Comparison of ENCODE assay signal across 29 mouse cellular contexts in genomic region chr5:30152413-30152812, GRCm38 (mm10). TPM values are rescaled to one million over a fixed set of nuclear protein-coding genes. Genes with fewer than 3 reads are reported as not detected.
DNase-seq lines count a peak whose midpoint lies in the region; ATAC-seq and TF ChIP-seq lines count a peak whose summit lies in the region.
"Had no signal": no experiment of that assay in that cellular context is flagged by ENCODE, and none has a peak within 500 bp of the region (broad histone marks: within the 10 kb centered on the region; RNA-seq: fewer than 3 reads in every experiment).

No protein-coding gene starts in this region.

- H3K4me2 ChIP-seq in heart, embryonic 16.5 days (ENCODE audit: low read depth, low read length): peak overlapping the region; percentile 50
- H3K4me2 ChIP-seq in hindbrain, embryonic 13.5 days: no peak overlapping the region
- H3K4me2 ChIP-seq: forebrain, embryonic 15.5 days; midbrain, embryonic 11.5 days; stomach, embryonic 15.5 days had no signal

- no peak for DNase-seq in gastrocnemius, adult 2 months
- no peak for DNase-seq in gastrocnemius, postnatal 36 days
- DNase-seq in heart, postnatal 10 days: no peak
- DNase-seq in kidney, adult 9 months: peak; percentile 63
- DNase-seq in kidney, adult 18-20 months: no peak
- peak; percentile 11 for DNase-seq in brain, embryonic 14.5 days (ENCODE audit: low read depth)
- DNase-seq: adrenal gland, postnatal 25 days; cerebellum, adult 11-12 months; cerebellum, postnatal 10 days; gastrocnemius, postnatal 10 days; lung, postnatal 14 days; thymus, postnatal 25 days had no signal

- no peaks in the 10 kb centered on the region for H3K36me3 ChIP-seq in heart, embryonic 16.5 days (ENCODE audit: control insufficient read depth, insufficient read depth)
- 0 out of 2 replicates have a peak, but pooled peaks cover 3% of the 10 kb centered on the region for H3K36me3 ChIP-seq in hindbrain, embryonic 13.5 days
- H3K36me3 ChIP-seq: forebrain, embryonic 15.5 days; stomach, embryonic 15.5 days had no signal

- ATAC-seq in heart, embryonic 16.5 days (replicated peaks; ENCODE audit: extremely low read depth, insufficient read depth, low FRiP score): no peak
- ATAC-seq in hindbrain, embryonic 13.5 days (ENCODE audit: low FRiP score): no peak
- ATAC-seq: forebrain, embryonic 15.5 days had no signal

- 0 out of 2 replicates have a peak overlapping the region, but pooled peaks have one; percentile 43 for H3K9ac ChIP-seq in heart, embryonic 16.5 days (ENCODE audit: low read length)
- H3K9ac ChIP-seq in hindbrain, embryonic 13.5 days: no peak overlapping the region
- H3K9ac ChIP-seq: forebrain, embryonic 15.5 days; stomach, embryonic 15.5 days had no signal

- peak overlapping the region; percentile 43 for H3K4me3 ChIP-seq in gastrocnemius, adult 2 months
- no peak overlapping the region for H3K4me3 ChIP-seq in heart, embryonic 16.5 days (ENCODE audit: low read length)
- H3K4me3 ChIP-seq in hindbrain, embryonic 13.5 days: no peak overlapping the region
- H3K4me3 ChIP-seq: embryonic facial prominence, embryonic 10.5 days; forebrain, embryonic 15.5 days; left cerebral cortex, adult 2 months; stomach, embryonic 15.5 days had no signal

- intact Hi-C loops in gastrocnemius, adult 2 months (cut with DNase I): no loop called here
- intact Hi-C loops in gastrocnemius, postnatal 36 days (cut with DNase I): no loop called here
- intact Hi-C loops in heart, postnatal 10 days (cut with DNase I): no loop called here

- TF ChIP-seq POLR2A in brain, embryonic 14.5 days (IDR thresholded peaks at IDR 0.05; ENCODE audit: borderline replicate concordance, extremely low read depth, insufficient read depth, insufficient read length, poor library complexity, severe bottlenecking): no peak

- no peaks in the 10 kb centered on the region for H3K27me3 ChIP-seq in heart, embryonic 16.5 days (ENCODE audit: control insufficient read depth, insufficient read depth, low read length)
- H3K27me3 ChIP-seq in hindbrain, embryonic 13.5 days: no peaks in the 10 kb centered on the region
- H3K27me3 ChIP-seq: forebrain, embryonic 15.5 days; stomach, embryonic 15.5 days had no signal

- H3K9me3 ChIP-seq in heart, embryonic 16.5 days (replicated peaks; ENCODE audit: control insufficient read depth, low read length): no peaks in the 10 kb centered on the region
- H3K9me3 ChIP-seq in hindbrain, embryonic 13.5 days: no peaks in the 10 kb centered on the region
- H3K9me3 ChIP-seq: embryonic facial prominence, embryonic 10.5 days; forebrain, embryonic 15.5 days; stomach, embryonic 15.5 days had no signal

- peak overlapping the region; percentile 100 for H3K27ac ChIP-seq in gastrocnemius, adult 2 months
- H3K27ac ChIP-seq in heart, embryonic 16.5 days (ENCODE audit: low read length): peak overlapping the region; percentile 69
- no peak overlapping the region for H3K27ac ChIP-seq in hindbrain, embryonic 13.5 days
- H3K27ac ChIP-seq: embryonic facial prominence, embryonic 10.5 days; forebrain, embryonic 15.5 days; left cerebral cortex, adult 2 months had no signal

- H3K4me1 ChIP-seq in heart, embryonic 16.5 days (ENCODE audit: control insufficient read depth, insufficient read depth, low read length): peaks cover 29% of the 10 kb centered on the region
- H3K4me1 ChIP-seq in hindbrain, embryonic 13.5 days (replicated peaks): peaks cover 29% of the 10 kb centered on the region

- WGBS in heart, embryonic 16.5 days: 45% methylated on average over 1 of the region's 1 CpGs
- WGBS in hindbrain, embryonic 13.5 days: 94% methylated on average over 1 of the region's 1 CpGs

- TF ChIP-seq CTCF in gastrocnemius, adult 2 months (IDR thresholded peaks at IDR 0.05): no peak
- no peak for TF ChIP-seq CTCF in brain, embryonic 14.5 days (IDR thresholded peaks at IDR 0.05; ENCODE audit: borderline replicate concordance, extremely low read depth, insufficient read depth, insufficient read length)

RNA-seq across cellular contexts. Expression of gene Hadha, which starts 2.5 kb away (rescaled TPM):
- 100 to 1,000 TPM; 261 to 470 TPM for total RNA-seq in gastrocnemius, adult 2 months (2021)
- 100 to 1,000 TPM; 299 to 336 TPM for total RNA-seq in gastrocnemius, postnatal 36 days (2021)
- polyA plus RNA-seq in heart, embryonic 16.5 days (2015; fragmentation: Nextera tagmentation; extraction: Ambion mirVana): 349 and 361 TPM in 2 replicates
- 1,000 to 10,000 TPM; 1,297 to 1,510 TPM for total RNA-seq in heart, postnatal 10 days (2021)
- 58.8 and 67.3 TPM in 2 replicates for polyA plus RNA-seq in brain, embryonic 14.5 days (2012; rRNA removed)
- polyA plus RNA-seq in hindbrain, embryonic 13.5 days (2015; fragmentation: Nextera tagmentation; extraction: Ambion mirVana): 76.1 and 84.3 TPM in 2 replicates

RNA-seq across cellular contexts. Expression of gene Hadhb, which starts 2.6 kb away (rescaled TPM):
- total RNA-seq in gastrocnemius, adult 2 months (2021): 100 to 1,000 TPM; 340 to 569 TPM
- total RNA-seq in gastrocnemius, postnatal 36 days (2021): 100 to 1,000 TPM; 351 to 401 TPM
- polyA plus RNA-seq in heart, embryonic 16.5 days (2015; fragmentation: Nextera tagmentation; extraction: Ambion mirVana): 490 and 509 TPM in 2 replicates
- total RNA-seq in heart, postnatal 10 days (2021): 1,000 to 10,000 TPM; 1,544 to 1,693 TPM
- polyA plus RNA-seq in brain, embryonic 14.5 days (2012; rRNA removed): 37.6 and 47.5 TPM in 2 replicates
- polyA plus RNA-seq in hindbrain, embryonic 13.5 days (2015; fragmentation: Nextera tagmentation; extraction: Ambion mirVana): 65.0 and 70.7 TPM in 2 replicates

RNA-seq across cellular contexts. Expression of gene 3110082J24Rik, which starts 46.5 kb away (rescaled TPM):
- not detected for total RNA-seq in gastrocnemius, adult 2 months (2021)
- total RNA-seq in gastrocnemius, postnatal 36 days (2021): not detected
- not detected in 2 replicates for polyA plus RNA-seq in heart, embryonic 16.5 days (2015; fragmentation: Nextera tagmentation; extraction: Ambion mirVana)
- not detected for total RNA-seq in heart, postnatal 10 days (2021)
- 2.9 and 4.3 TPM in 2 replicates for polyA plus RNA-seq in brain, embryonic 14.5 days (2012; rRNA removed)
- 6.4 and 7.2 TPM in 2 replicates for polyA plus RNA-seq in hindbrain, embryonic 13.5 days (2015; fragmentation: Nextera tagmentation; extraction: Ambion mirVana)
- total RNA-seq: adrenal gland, postnatal 25 days; gastrocnemius, postnatal 10 days; heart, adult 18-20 months; megakaryocyte progenitor cell, adult 5-6 weeks had no signal
- polyA plus RNA-seq: limb, embryonic 14.5 days; liver, embryonic 16.5 days; stomach, embryonic 15.5 days had no signal

RNA-seq across cellular contexts. Expression of gene Garem2, which starts 47.5 kb away (rescaled TPM):
- not detected for total RNA-seq in gastrocnemius, adult 2 months (2021)
- not detected for total RNA-seq in gastrocnemius, postnatal 36 days (2021)
- 0.12 and 0.20 TPM in 2 replicates for polyA plus RNA-seq in heart, embryonic 16.5 days (2015; fragmentation: Nextera tagmentation; extraction: Ambion mirVana)
- under 1 TPM; 0.22 to 0.26 TPM for total RNA-seq in heart, postnatal 10 days (2021)
- polyA plus RNA-seq in brain, embryonic 14.5 days (2012; rRNA removed): 33.4 and 36.6 TPM in 2 replicates
- 14.0 and 15.0 TPM in 2 replicates for polyA plus RNA-seq in hindbrain, embryonic 13.5 days (2015; fragmentation: Nextera tagmentation; extraction: Ambion mirVana)
- total RNA-seq: megakaryocyte progenitor cell, adult 5-6 weeks had no signal

RNA-seq across cellular contexts. Expression of gene Adgrf3, which starts 53.1 kb away (rescaled TPM):
- total RNA-seq in gastrocnemius, adult 2 months (2021): not detected
- not detected for total RNA-seq in gastrocnemius, postnatal 36 days (2021)
- polyA plus RNA-seq in heart, embryonic 16.5 days (2015; fragmentation: Nextera tagmentation; extraction: Ambion mirVana): 0.33 and 0.44 TPM in 2 replicates
- under 1 TPM; 0.42 to 0.45 TPM for total RNA-seq in heart, postnatal 10 days (2021)
- polyA plus RNA-seq in brain, embryonic 14.5 days (2012; rRNA removed): 0.03 TPM in 1 of 2 replicates, not detected in the other
- polyA plus RNA-seq in hindbrain, embryonic 13.5 days (2015; fragmentation: Nextera tagmentation; extraction: Ambion mirVana): not detected in 2 replicates
- total RNA-seq: adrenal gland, postnatal 25 days; gastrocnemius, postnatal 10 days; layer of hippocampus, postnatal 10 days; left cerebral cortex, adult 2 months; left cerebral cortex, postnatal 36 days; midbrain, postnatal 0 days had no signal
- polyA plus RNA-seq: cortical plate, adult 2 months; embryonic facial prominence, embryonic 10.5 days; forebrain, embryonic 15.5 days; hindbrain, embryonic 11.5 days; midbrain, embryonic 11.5 days; midbrain, postnatal 0 days; neural tube, embryonic 14.5 days had no signal

Comparison
In these comparisons a context has a peak if more than half of its experiments do, and no peak if none do; other contexts are left out.
1. DNase-seq: peak in kidney, adult 9 months (single experiment) and brain, embryonic 14.5 days (single experiment); none in gastrocnemius, adult 2 months (single experiment), gastrocnemius, postnatal 36 days (0 of 2), heart, postnatal 10 days (0 of 2) and kidney, adult 18-20 months (single experiment).